Comparison of ENCODE assay signal across 18 mouse cellular contexts in genomic region chr2:31460920-31461319, GRCm38 (mm10).
"Had no signal": no experiment of that assay in that cellular context is flagged by ENCODE, and none has a peak within 500 bp of the region (broad histone marks: within the 10 kb centered on the region; RNA-seq: fewer than 3 reads in every experiment).

No protein-coding gene starts in this region.

- H3K27ac ChIP-seq: kidney, embryonic 15.5 days; limb, embryonic 10.5 days; limb, embryonic 13.5 days; liver, embryonic 14.5 days; macrophage; midbrain, embryonic 12.5 days; midbrain, embryonic 15.5 days; neural tube, embryonic 12.5 days; neural tube, embryonic 15.5 days had no signal

- DNase-seq: kidney, postnatal 4 days; lung, embryonic 14.5 days; retina, postnatal 1 day; right cerebral cortex, postnatal 25 days; spleen, adult 18-20 months; thymus, adult 2 months; thymus, postnatal 14 days; thymus, postnatal 4 days had no signal

- H3K9me3 ChIP-seq: kidney, embryonic 15.5 days; limb, embryonic 10.5 days; limb, embryonic 13.5 days; midbrain, embryonic 12.5 days; midbrain, embryonic 15.5 days; neural tube, embryonic 12.5 days; neural tube, embryonic 15.5 days; stomach, embryonic 15.5 days had no signal

- H3K9ac ChIP-seq: liver, embryonic 14.5 days had no signal

- H3K36me3 ChIP-seq: kidney, embryonic 15.5 days; limb, embryonic 10.5 days; limb, embryonic 13.5 days; midbrain, embryonic 12.5 days; midbrain, embryonic 15.5 days; neural tube, embryonic 12.5 days; neural tube, embryonic 15.5 days; stomach, embryonic 15.5 days had no signal
